Mouse (Mus musculus) yolk sac, embryonic 10.5 days (tissue): ENCODE data around the gene Scn8a.

Source experiments
- DNase-seq: peaks from one replicate; pipeline ENCODE4 v3.0.0-alpha.2; 2017; ENCODE audit warnings: low spot score

Scn8a gene

GRCm38 (mm10) chr15:101070762-101071161 is 201.1 kb downstream of the Scn8a start:
- DNase-seq: no peak

- DNase-seq: no peak
These were observed 203.1 kb downstream of the Scn8a start for GRCm38 (mm10) chr15:101072736-101073135.

GRCm38 (mm10) chr15:101074067-101074466 is 204.4 kb downstream of the Scn8a start:
- no peak for DNase-seq

GRCm38 (mm10) chr15:101075150-101075549 is 205.5 kb downstream of the Scn8a start:
- no peak for DNase-seq

- peak; percentile 72 for DNase-seq
These were observed 206.0 kb downstream of the Scn8a start for GRCm38 (mm10) chr15:101075656-101076055.

GRCm38 (mm10) chr15:101076071-101077000 is 206.7 kb downstream of the Scn8a start:
- no peak for DNase-seq

GRCm38 (mm10) chr15:101077001-101077812 is 207.5 kb downstream of the Scn8a start:
- peak; percentile 37 for DNase-seq

- peak; percentile 81 for DNase-seq
These were observed 208.4 kb downstream of the Scn8a start, which contains the start of gene Fignl2 for GRCm38 (mm10) chr15:101077813-101078730. Gene Fignl2, minus strand, starts transcription at chr15:101078567.

GRCm38 (mm10) chr15:101078731-101079156 is 209.1 kb downstream of the Scn8a start:
- DNase-seq: peak; percentile 95

GRCm38 (mm10) chr15:101080031-101080520 is 210.4 kb downstream of the Scn8a start:
- no peak for DNase-seq

GRCm38 (mm10) chr15:101081035-101081548 is 211.4 kb downstream of the Scn8a start:
- no peak for DNase-seq

GRCm38 (mm10) chr15:101082236-101082635 is 212.6 kb downstream of the Scn8a start:
- no peak for DNase-seq

GRCm38 (mm10) chr15:101084499-101084898 is 214.8 kb downstream of the Scn8a start:
- DNase-seq: no peak

- no peak for DNase-seq
These were observed 216.8 kb downstream of the Scn8a start for GRCm38 (mm10) chr15:101086451-101086850.

- DNase-seq: no peak
These were observed 217.3 kb downstream of the Scn8a start for GRCm38 (mm10) chr15:101086956-101087355.

GRCm38 (mm10) chr15:101088291-101088690 is 218.6 kb downstream of the Scn8a start:
- no peak for DNase-seq

GRCm38 (mm10) chr15:101091551-101091950 is 221.9 kb downstream of the Scn8a start:
- no peak for DNase-seq

GRCm38 (mm10) chr15:101092121-101092828 is 222.6 kb downstream of the Scn8a start:
- no peak for DNase-seq

GRCm38 (mm10) chr15:101092829-101093648 is 223.4 kb downstream of the Scn8a start:
- DNase-seq: peak; percentile 76

- DNase-seq: peak; percentile 71
These were observed 224.3 kb downstream of the Scn8a start for GRCm38 (mm10) chr15:101093988-101094387.
